12 mouse cellular contexts compared by ENCODE assay signal in genomic region chr11:88348690-88349089, GRCm38 (mm10). TPM values are rescaled to one million over a fixed set of nuclear protein-coding genes. Genes with fewer than 3 reads are reported as not detected.
DNase-seq lines count a peak whose midpoint lies in the region; TF ChIP-seq lines count a peak whose summit lies in the region.
"Had no signal": no experiment of that assay in that cellular context is flagged by ENCODE, and none has a peak within 500 bp of the region (broad histone marks: within the 10 kb centered on the region; RNA-seq: fewer than 3 reads in every experiment).

No protein-coding gene starts in this region.

- WGBS in forebrain, embryonic 10.5 days, result 43% methylated on average over 23 of the region's 23 CpGs
- WGBS in limb, embryonic 10.5 days, result 70% methylated on average over 23 of the region's 23 CpGs

- no peak for TF ChIP-seq POLR2A in brain, embryonic 14.5 days (IDR thresholded peaks at IDR 0.05; ENCODE audit: borderline replicate concordance, extremely low read depth, insufficient read depth, insufficient read length, poor library complexity, severe bottlenecking)

- peak; percentile 48 for DNase-seq in Muller cell, postnatal 12 days (ENCODE audit: inconsistent ontology term)
- DNase-seq in brain, embryonic 14.5 days (ENCODE audit: low read depth), result peak; percentile 60
- no peak for DNase-seq in forebrain, embryonic 10.5 days (ENCODE audit: extremely low spot score, low spot score)
- no peak for DNase-seq in layer of hippocampus, adult 2 months (ENCODE audit: low spot score in 2 of 2)
- no peak for DNase-seq in limb, embryonic 10.5 days (ENCODE audit: low spot score)
- DNase-seq in kidney, postnatal 10 days, result no peak
- DNase-seq in heart, postnatal 14 days, result no peak
- DNase-seq: lung, postnatal 4 days had no signal

- H3K4me1 ChIP-seq in forebrain, embryonic 10.5 days, result peaks cover 48% of the 10 kb centered on the region
- H3K4me1 ChIP-seq in limb, embryonic 10.5 days, result no peaks in the 10 kb centered on the region
- H3K4me1 ChIP-seq: limb, embryonic 12.5 days had no signal

- H3K9me3 ChIP-seq in forebrain, embryonic 10.5 days, result no peaks in the 10 kb centered on the region
- H3K9me3 ChIP-seq in limb, embryonic 10.5 days (replicated peaks), result no peaks in the 10 kb centered on the region
- H3K9me3 ChIP-seq: heart, embryonic 10.5 days; limb, embryonic 12.5 days had no signal

- TF ChIP-seq CTCF in brain, embryonic 14.5 days (IDR thresholded peaks at IDR 0.05; ENCODE audit: borderline replicate concordance, extremely low read depth, insufficient read depth, insufficient read length), result no peak
- no peak for TF ChIP-seq CTCF in layer of hippocampus, adult 2 months (conservative IDR thresholded peaks at IDR 0.05)

- peaks cover 68% of the 10 kb centered on the region for H3K36me3 ChIP-seq in forebrain, embryonic 10.5 days (replicated peaks)
- H3K36me3 ChIP-seq in limb, embryonic 10.5 days, result peaks cover 63% of the 10 kb centered on the region

- H3K27ac ChIP-seq in forebrain, embryonic 10.5 days, result peak overlapping the region; percentile 76; the same call in 1 of the 2 replicates
- peak overlapping the region; percentile 25; the same call in 1 of the 2 replicates for H3K27ac ChIP-seq in layer of hippocampus, adult 2 months
- no peak overlapping the region for H3K27ac ChIP-seq in limb, embryonic 10.5 days
- H3K27ac ChIP-seq: heart, embryonic 10.5 days; limb, embryonic 12.5 days had no signal

- intact Hi-C loops in heart, postnatal 14 days (cut with DNase I), result no loop called here

- H3K4me3 ChIP-seq in forebrain, embryonic 10.5 days, result peak overlapping the region; percentile 19; the same call in 1 of the 2 replicates
- H3K4me3 ChIP-seq in layer of hippocampus, adult 2 months, result peak overlapping the region; percentile 34
- no peak overlapping the region for H3K4me3 ChIP-seq in limb, embryonic 10.5 days
- H3K4me3 ChIP-seq: heart, embryonic 10.5 days; limb, embryonic 12.5 days had no signal

- peaks cover 6% of the 10 kb centered on the region; the same call in 1 of the 2 replicates for H3K27me3 ChIP-seq in forebrain, embryonic 10.5 days (ENCODE audit: poor library complexity, severe bottlenecking)
- no peaks in the 10 kb centered on the region for H3K27me3 ChIP-seq in limb, embryonic 10.5 days (ENCODE audit: low read depth, poor library complexity, severe bottlenecking)
- H3K27me3 ChIP-seq: limb, embryonic 12.5 days had no signal

RNA-seq across cellular contexts. Expression of gene Ccdc182, which starts 54.8 kb away (rescaled TPM):
- 0.20 and 0.30 TPM in 2 replicates for polyA plus RNA-seq in brain, embryonic 14.5 days (2012; rRNA removed)
- 0.17 and 0.73 TPM in 2 replicates for polyA plus RNA-seq in forebrain, embryonic 10.5 days (2016; fragmentation: Nextera tagmentation; extraction: Ambion mirVana)
- not detected for total RNA-seq in layer of hippocampus, adult 2 months (2021)
- polyA plus RNA-seq in limb, embryonic 10.5 days (2016; fragmentation: Nextera tagmentation; extraction: Ambion mirVana), result not detected in 2 replicates
- not detected for total RNA-seq in heart, postnatal 14 days (2021)
- polyA plus RNA-seq: intestine, embryonic 16.5 days; spleen, adult 2 months had no signal

Comparison
In these comparisons a context has a peak if more than half of its experiments do, and no peak if none do; other contexts are left out.
1. DNase-seq: peak in Muller cell, postnatal 12 days (single experiment) and brain, embryonic 14.5 days (single experiment); none in forebrain, embryonic 10.5 days (single experiment), layer of hippocampus, adult 2 months (0 of 2), limb, embryonic 10.5 days (single experiment), kidney, postnatal 10 days (single experiment) and heart, postnatal 14 days (0 of 2).